Comparison of ENCODE assay signal across 21 mouse cellular contexts in genomic region chr3:18453220-18453985, GRCm38 (mm10).
DNase-seq lines count a peak whose midpoint lies in the region; ATAC-seq lines count a peak whose summit lies in the region.
"Had no signal": no experiment of that assay in that cellular context is flagged by ENCODE, and none has a peak within 500 bp of the region (broad histone marks: within the 10 kb centered on the region; RNA-seq: fewer than 3 reads in every experiment).

No protein-coding gene starts in this region.

- no peaks in the 10 kb centered on the region for H3K27me3 ChIP-seq in midbrain, embryonic 11.5 days (ENCODE audit: control insufficient read depth, insufficient read depth, low read length)
- peaks cover 15% of the 10 kb centered on the region; the same call in 1 of the 2 replicates for H3K27me3 ChIP-seq in midbrain, embryonic 10.5 days (ENCODE audit: low read depth, poor library complexity, severe bottlenecking)
- no peaks in the 10 kb centered on the region for H3K27me3 ChIP-seq in forebrain, embryonic 16.5 days (replicated peaks; ENCODE audit: control insufficient read depth, insufficient read depth, low read length)
- no peaks in the 10 kb centered on the region for H3K27me3 ChIP-seq in midbrain, embryonic 12.5 days
- no peaks in the 10 kb centered on the region for H3K27me3 ChIP-seq in neural tube, embryonic 14.5 days (ENCODE audit: control insufficient read depth, insufficient read depth, low read length)
- H3K27me3 ChIP-seq: embryonic facial prominence, embryonic 13.5 days; limb, embryonic 13.5 days; liver, embryonic 15.5 days; megakaryocyte, embryonic 14.5 days; stomach, embryonic 15.5 days had no signal

- no peaks in the 10 kb centered on the region for H3K36me3 ChIP-seq in midbrain, embryonic 11.5 days (ENCODE audit: control insufficient read depth, insufficient read depth, low read length)
- no peaks in the 10 kb centered on the region for H3K36me3 ChIP-seq in midbrain, embryonic 10.5 days
- no peaks in the 10 kb centered on the region for H3K36me3 ChIP-seq in forebrain, embryonic 16.5 days (ENCODE audit: control insufficient read depth, insufficient read depth)
- H3K36me3 ChIP-seq in midbrain, embryonic 12.5 days, result no peaks in the 10 kb centered on the region
- no peaks in the 10 kb centered on the region for H3K36me3 ChIP-seq in neural tube, embryonic 14.5 days (ENCODE audit: control insufficient read depth, insufficient read depth, low read length)
- H3K36me3 ChIP-seq: embryonic facial prominence, embryonic 13.5 days; limb, embryonic 13.5 days; liver, embryonic 15.5 days; stomach, embryonic 15.5 days had no signal

- no peak overlapping the region for H3K27ac ChIP-seq in midbrain, embryonic 11.5 days (ENCODE audit: low read depth, low read length)
- no peak overlapping the region for H3K27ac ChIP-seq in midbrain, embryonic 10.5 days (replicated peaks)
- peak overlapping the region; percentile 57 for H3K27ac ChIP-seq in forebrain, embryonic 16.5 days (ENCODE audit: low read length)
- H3K27ac ChIP-seq in midbrain, embryonic 12.5 days (replicated peaks), result no peak overlapping the region
- H3K27ac ChIP-seq in neural tube, embryonic 14.5 days (ENCODE audit: low read depth, low read length), result no peak overlapping the region
- H3K27ac ChIP-seq: embryonic facial prominence, embryonic 13.5 days; left cerebral cortex, adult 2 months; liver, embryonic 15.5 days; stomach, embryonic 15.5 days had no signal

- intact Hi-C loops in gastrocnemius, postnatal 36 days (cut with DNase I), result no loop called here

- H3K9me3 ChIP-seq in midbrain, embryonic 11.5 days (ENCODE audit: control insufficient read depth, low read length), result no peaks in the 10 kb centered on the region
- H3K9me3 ChIP-seq in midbrain, embryonic 10.5 days (replicated peaks), result no peaks in the 10 kb centered on the region
- no peaks in the 10 kb centered on the region for H3K9me3 ChIP-seq in forebrain, embryonic 16.5 days (ENCODE audit: control insufficient read depth, low read length)
- H3K9me3 ChIP-seq in midbrain, embryonic 12.5 days, result no peaks in the 10 kb centered on the region
- no peaks in the 10 kb centered on the region for H3K9me3 ChIP-seq in neural tube, embryonic 14.5 days (ENCODE audit: control insufficient read depth, low read length)
- H3K9me3 ChIP-seq: embryonic facial prominence, embryonic 13.5 days; limb, embryonic 13.5 days; liver, embryonic 15.5 days; megakaryocyte, embryonic 14.5 days; stomach, embryonic 15.5 days had no signal

- DNase-seq in midbrain, embryonic 11.5 days (ENCODE audit: low spot score, missing footprints), result peak; percentile 86
- no peak for DNase-seq in midbrain, embryonic 10.5 days (ENCODE audit: low spot score)
- no peak for DNase-seq in gastrocnemius, postnatal 36 days
- no peak for DNase-seq in thymus, adult 18-20 months
- DNase-seq in thymus, postnatal 25 days, result no peak
- DNase-seq: adrenal gland, postnatal 14 days; B cell, adult 2 months; cerebellum, adult 8-10 months; heart, adult 18-20 months; kidney, adult 18-20 months; lung, postnatal 14 days; spleen, adult 18-20 months had no signal

- H3K4me1 ChIP-seq in midbrain, embryonic 11.5 days (ENCODE audit: control insufficient read depth, insufficient read depth, low read length), result peaks cover 4% of the 10 kb centered on the region; the same call in 1 of the 2 replicates
- H3K4me1 ChIP-seq in midbrain, embryonic 10.5 days, result peaks cover 14% of the 10 kb centered on the region
- no peaks in the 10 kb centered on the region for H3K4me1 ChIP-seq in forebrain, embryonic 16.5 days (replicated peaks; ENCODE audit: control insufficient read depth, insufficient read depth, low read length)
- 0 out of 2 replicates have a peak, but pooled peaks cover 2% of the 10 kb centered on the region for H3K4me1 ChIP-seq in midbrain, embryonic 12.5 days
- no peaks in the 10 kb centered on the region for H3K4me1 ChIP-seq in neural tube, embryonic 14.5 days (ENCODE audit: control insufficient read depth, insufficient read depth, low read length)
- H3K4me1 ChIP-seq: embryonic facial prominence, embryonic 13.5 days; liver, embryonic 15.5 days; megakaryocyte, embryonic 14.5 days; stomach, embryonic 15.5 days had no signal

- no peak overlapping the region for H3K4me3 ChIP-seq in midbrain, embryonic 11.5 days (ENCODE audit: low read depth, low read length)
- H3K4me3 ChIP-seq in midbrain, embryonic 10.5 days, result no peak overlapping the region
- no peak overlapping the region for H3K4me3 ChIP-seq in forebrain, embryonic 16.5 days (replicated peaks; ENCODE audit: low read length)
- H3K4me3 ChIP-seq in midbrain, embryonic 12.5 days, result no peak overlapping the region
- no peak overlapping the region for H3K4me3 ChIP-seq in neural tube, embryonic 14.5 days (ENCODE audit: low read depth, low read length)
- H3K4me3 ChIP-seq: embryonic facial prominence, embryonic 13.5 days; left cerebral cortex, adult 2 months; limb, embryonic 13.5 days; liver, embryonic 15.5 days; megakaryocyte, embryonic 14.5 days; stomach, embryonic 15.5 days had no signal

- WGBS in midbrain, embryonic 11.5 days, result 64% methylated on average over 1 of the region's 3 CpGs
- 66% methylated on average over 3 of the region's 3 CpGs for WGBS in midbrain, embryonic 10.5 days
- WGBS in forebrain, embryonic 16.5 days, result 5% methylated on average over 1 of the region's 3 CpGs
- 29% methylated on average over 3 of the region's 3 CpGs for WGBS in midbrain, embryonic 12.5 days
- WGBS in neural tube, embryonic 14.5 days, result 45% methylated on average over 1 of the region's 3 CpGs

- no peak overlapping the region for H3K9ac ChIP-seq in midbrain, embryonic 11.5 days (ENCODE audit: low read length)
- H3K9ac ChIP-seq in forebrain, embryonic 16.5 days (replicated peaks; ENCODE audit: low read depth, low read length), result no peak overlapping the region
- no peak overlapping the region for H3K9ac ChIP-seq in midbrain, embryonic 12.5 days (replicated peaks)
- no peak overlapping the region for H3K9ac ChIP-seq in neural tube, embryonic 14.5 days (replicated peaks; ENCODE audit: low read depth, low read length)
- H3K9ac ChIP-seq: embryonic facial prominence, embryonic 13.5 days; limb, embryonic 13.5 days; liver, embryonic 15.5 days; stomach, embryonic 15.5 days had no signal

- H3K4me2 ChIP-seq in midbrain, embryonic 11.5 days, result no peak overlapping the region
- no peak overlapping the region for H3K4me2 ChIP-seq in forebrain, embryonic 16.5 days (ENCODE audit: low read length)
- H3K4me2 ChIP-seq in midbrain, embryonic 12.5 days (replicated peaks), result no peak overlapping the region
- H3K4me2 ChIP-seq in neural tube, embryonic 14.5 days (ENCODE audit: low read depth, low read length), result no peak overlapping the region
- H3K4me2 ChIP-seq: embryonic facial prominence, embryonic 13.5 days; limb, embryonic 13.5 days; liver, embryonic 15.5 days; stomach, embryonic 15.5 days had no signal

- peak; percentile 79 for ATAC-seq in midbrain, embryonic 11.5 days (ENCODE audit: low FRiP score)
- peak; percentile 61 for ATAC-seq in forebrain, embryonic 16.5 days
- peak; percentile 87 for ATAC-seq in midbrain, embryonic 12.5 days (ENCODE audit: low FRiP score, low read depth)
- peak; percentile 68 for ATAC-seq in neural tube, embryonic 14.5 days (ENCODE audit: low read depth)
